Mouse (Mus musculus): ENCODE results near the gene Ankrd17.

DNA sequence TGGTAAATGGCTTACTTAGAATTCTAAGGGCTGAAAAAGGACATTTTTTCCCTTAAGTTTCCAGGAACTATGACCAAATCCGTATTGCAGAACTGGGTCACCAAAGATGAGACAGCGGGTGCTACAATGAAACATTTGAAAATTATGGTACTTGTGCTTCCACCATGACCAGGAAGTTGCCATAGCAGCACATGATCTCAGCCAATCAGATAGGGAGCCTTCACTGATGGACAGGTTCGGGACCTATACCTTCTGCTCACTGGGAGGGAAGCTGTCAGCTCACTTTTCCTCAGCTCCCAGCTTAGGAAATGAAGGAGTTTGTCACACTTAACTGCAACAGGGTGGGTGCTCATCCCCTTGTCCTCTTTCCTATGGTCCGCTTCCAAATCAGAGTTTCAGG lies 30.4 kb upstream of the Ankrd17 start:
- no peak for TF ChIP-seq JUND (IDR thresholded peaks at IDR 0.05; ENCODE audit: low read depth, low read length)
- TF ChIP-seq USF2 (IDR thresholded peaks at IDR 0.05; ENCODE audit: borderline replicate concordance in 1 of 2, insufficient read depth in 1 of 2, low read depth in 1 of 2, low read length in 2 of 2): no peak
- TF ChIP-seq MEF2A (IDR thresholded peaks at IDR 0.05; ENCODE audit: extremely low read depth, insufficient replicate concordance, low read depth, low read length, poor library complexity, severe bottlenecking): no peak
- no peak for TF ChIP-seq EP300 (IDR thresholded peaks at IDR 0.05; ENCODE audit: low read depth in 1 of 2, low read length in 2 of 2)
- no peak for TF ChIP-seq CTCF (IDR thresholded peaks at IDR 0.05 in 2 of 3, conservative IDR thresholded peaks at IDR 0.05 in 1 of 3; ENCODE audit: control insufficient read depth in 1 of 3, insufficient read depth in 1 of 3, low read depth in 2 of 3, low read length in 3 of 3, poor library complexity in 1 of 3, severe bottlenecking in 1 of 3)
- TF ChIP-seq ZNF384 (IDR thresholded peaks at IDR 0.05; ENCODE audit: low read depth, low read length): no peak
- no peak for TF ChIP-seq TBP (IDR thresholded peaks at IDR 0.05; ENCODE audit: low read depth, low read length)
- no peak for TF ChIP-seq GABPA (IDR thresholded peaks at IDR 0.05; ENCODE audit: low read depth, low read length)
- no peak for TF ChIP-seq POLR2A (IDR thresholded peaks at IDR 0.05; ENCODE audit: control insufficient read depth in 1 of 2, insufficient read depth in 1 of 2, low read depth in 1 of 2, low read length in 2 of 2, poor library complexity in 1 of 2)
- TF ChIP-seq MYC (IDR thresholded peaks at IDR 0.05; ENCODE audit: low read depth, low read length): no peak
- TF ChIP-seq NRF1 (IDR thresholded peaks at IDR 0.05; ENCODE audit: insufficient read depth, low read depth, low read length, poor library complexity, severe bottlenecking): no peak

All from MEL (cell line).